Mouse (Mus musculus): ENCODE data around the gene Wnt2b. TPM values are rescaled to one million over a fixed set of nuclear protein-coding genes. Genes with fewer than 3 reads are reported as not detected.

Wnt2b gene
- polyA plus RNA-seq, 1 experiment from 2014 or later, result 0.80 TPM

DNA sequence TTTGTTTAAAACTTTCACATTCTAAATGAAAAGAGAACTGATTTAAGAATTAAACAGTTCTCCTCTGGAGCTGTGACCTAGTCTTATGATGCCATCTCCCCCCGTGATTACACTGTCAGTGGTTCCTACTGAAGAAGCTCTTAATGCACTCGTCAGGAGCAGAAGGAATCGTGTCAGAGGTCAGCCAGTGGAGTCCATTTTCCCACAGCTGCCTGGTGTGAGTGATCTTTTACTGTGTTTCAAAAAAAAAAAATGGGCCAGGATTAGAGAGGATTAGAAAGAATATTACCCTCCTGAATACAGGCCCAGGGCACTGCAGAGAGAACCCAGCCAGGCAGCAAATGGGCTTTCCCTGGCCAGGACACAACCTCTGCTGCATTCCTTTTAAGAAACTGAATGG lies 46.7 kb downstream of the Wnt2b start:
- Histone ChIP-seq H3K9me3 (ENCODE audit: low read length) (no peaks in the 10 kb centered on the region), H3K27me3 (ENCODE audit: insufficient read depth, low read length) (no peaks in the 10 kb centered on the region), H3K27ac (ENCODE audit: low read length) (no peak overlapping the region), H3K9ac (replicated peaks; ENCODE audit: low read length) (no peak overlapping the region), H3K4me1 (ENCODE audit: insufficient read depth, low read length) (no peaks in the 10 kb centered on the region), H3K4me2 (replicated peaks; ENCODE audit: low read depth, low read length) (no peak overlapping the region), H3K36me3 (ENCODE audit: insufficient read depth, low read length) (peaks cover 10% of the 10 kb centered on the region), H3K4me3 (ENCODE audit: low read length) (no peak overlapping the region)
- no peak for ATAC-seq (ENCODE audit: low FRiP score, low TSS enrichment)
- WGBS, result 54% methylated on average over 3 of the region's 3 CpGs

DNA sequence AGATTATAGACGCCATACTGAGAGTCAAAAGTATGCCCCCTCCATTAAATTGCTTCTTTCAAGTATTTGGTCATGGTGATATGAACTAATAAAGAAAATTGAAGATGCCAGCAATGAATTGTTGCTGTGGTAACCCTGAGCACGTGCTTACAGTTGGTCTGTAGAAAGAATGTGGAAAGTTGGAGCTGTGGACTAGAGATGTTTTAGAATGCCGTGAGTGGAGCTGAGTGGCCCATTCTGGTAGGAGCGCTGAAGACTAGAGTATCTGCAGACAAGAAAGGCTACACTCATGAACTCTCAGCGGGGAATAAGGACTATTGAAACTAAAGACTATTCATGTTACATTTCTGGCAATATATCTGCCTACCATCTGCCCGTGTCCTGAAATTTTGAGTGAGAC lies 52.5 kb downstream of the Wnt2b start:
- Histone ChIP-seq H3K27me3 (ENCODE audit: insufficient read depth, low read length) (no peaks in the 10 kb centered on the region), H3K4me2 (replicated peaks; ENCODE audit: low read depth, low read length) (no peak overlapping the region), H3K4me3 (ENCODE audit: low read length) (no peak overlapping the region), H3K4me1 (ENCODE audit: insufficient read depth, low read length) (peaks cover 4% of the 10 kb centered on the region; the same call in 1 of the 2 replicates), H3K9ac (replicated peaks; ENCODE audit: low read length) (no peak overlapping the region), H3K36me3 (ENCODE audit: insufficient read depth, low read length) (peaks cover 10% of the 10 kb centered on the region), H3K9me3 (ENCODE audit: low read length) (no peaks in the 10 kb centered on the region), H3K27ac (ENCODE audit: low read length) (no peak overlapping the region)
- ATAC-seq (ENCODE audit: low FRiP score, low TSS enrichment), result no peak
- WGBS, result 95% methylated on average over 6 of the region's 6 CpGs

DNA sequence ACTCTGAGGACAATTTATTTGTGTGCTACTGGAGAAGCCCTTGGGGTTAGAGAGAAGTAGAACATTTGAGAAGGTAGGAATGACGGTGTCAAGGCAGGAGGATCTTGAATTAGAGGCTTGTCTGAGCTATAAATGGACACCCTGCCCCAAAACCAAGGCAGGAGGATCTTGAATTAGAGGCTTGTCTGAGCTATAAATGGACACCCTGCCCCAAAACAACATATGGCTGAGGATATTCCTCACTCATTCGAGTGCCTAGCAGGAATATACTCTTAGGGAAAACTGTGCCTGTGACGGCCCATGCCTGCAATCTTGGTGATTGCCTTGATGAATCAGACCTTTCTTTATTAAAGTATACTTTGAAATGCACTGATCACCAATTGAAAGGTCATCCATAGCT lies 55.7 kb downstream of the Wnt2b start:
- H3K27me3 ChIP-seq (ENCODE audit: insufficient read depth, low read length), result no peaks in the 10 kb centered on the region
- peaks cover 4% of the 10 kb centered on the region; the same call in 1 of the 2 replicates for H3K4me1 ChIP-seq (ENCODE audit: insufficient read depth, low read length)
- no peak for ATAC-seq (ENCODE audit: low FRiP score, low TSS enrichment)
- H3K27ac ChIP-seq (ENCODE audit: low read length), result no peak overlapping the region
- no peak overlapping the region for H3K4me2 ChIP-seq (replicated peaks; ENCODE audit: low read depth, low read length)
- no peak overlapping the region for H3K4me3 ChIP-seq (ENCODE audit: low read length)
- no peaks in the 10 kb centered on the region for H3K9me3 ChIP-seq (ENCODE audit: low read length)
- peaks cover 10% of the 10 kb centered on the region for H3K36me3 ChIP-seq (ENCODE audit: insufficient read depth, low read length)
- H3K9ac ChIP-seq (replicated peaks; ENCODE audit: low read length), result no peak overlapping the region
- 69% methylated on average over 3 of the region's 3 CpGs for WGBS

DNA sequence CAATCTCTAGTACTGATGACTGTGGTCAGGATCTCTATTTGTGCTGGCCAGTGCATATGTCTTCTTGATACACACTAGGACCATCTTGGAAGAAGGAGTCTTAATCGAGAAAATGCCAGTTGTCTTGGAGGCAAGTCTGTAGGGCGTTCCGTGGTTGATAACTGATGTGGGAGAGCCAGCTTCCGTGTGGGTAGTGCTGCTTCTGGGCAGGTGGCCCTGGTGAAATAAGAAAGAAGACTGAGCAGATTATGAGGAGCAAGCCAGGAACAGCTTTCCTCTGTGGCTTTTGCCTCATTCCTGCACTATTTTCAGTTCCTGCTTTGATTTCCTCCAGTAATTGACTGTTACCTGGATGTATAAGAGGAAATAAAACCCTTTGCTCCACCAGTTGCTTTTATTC lies 56.3 kb downstream of the Wnt2b start:
- 82% methylated on average over 4 of the region's 4 CpGs for WGBS
- Histone ChIP-seq H3K4me3 (ENCODE audit: low read length) (no peak overlapping the region), H3K27me3 (ENCODE audit: insufficient read depth, low read length) (no peaks in the 10 kb centered on the region), H3K9me3 (ENCODE audit: low read length) (no peaks in the 10 kb centered on the region), H3K4me2 (replicated peaks; ENCODE audit: low read depth, low read length) (no peak overlapping the region), H3K4me1 (ENCODE audit: insufficient read depth, low read length) (peaks cover 4% of the 10 kb centered on the region; the same call in 1 of the 2 replicates), H3K27ac (ENCODE audit: low read length) (no peak overlapping the region), H3K36me3 (ENCODE audit: insufficient read depth, low read length) (peaks cover 10% of the 10 kb centered on the region), H3K9ac (replicated peaks; ENCODE audit: low read length) (no peak overlapping the region)
- ATAC-seq (ENCODE audit: low FRiP score, low TSS enrichment), result no peak

DNA sequence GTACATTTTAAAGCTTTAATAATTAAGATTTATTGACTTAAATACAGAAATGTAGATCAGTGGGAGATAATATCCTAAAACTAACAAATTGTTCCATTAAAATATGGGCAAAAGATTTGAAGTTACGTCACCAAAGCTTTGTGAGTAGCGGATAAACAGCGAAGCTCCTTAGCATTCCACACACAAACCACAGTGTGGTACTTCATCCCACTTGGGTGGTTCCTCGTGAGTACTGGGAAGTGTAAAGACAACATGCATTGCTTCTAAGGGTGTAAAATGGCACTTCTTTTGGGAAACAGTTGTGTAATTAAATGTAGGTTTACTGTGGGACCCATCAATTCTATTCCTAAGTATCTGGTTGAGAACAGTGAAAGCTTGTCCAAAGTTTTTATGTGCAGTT lies 60.6 kb downstream of the Wnt2b start:
- H3K27me3 ChIP-seq (ENCODE audit: insufficient read depth, low read length), result no peaks in the 10 kb centered on the region
- no peaks in the 10 kb centered on the region for H3K4me1 ChIP-seq (ENCODE audit: insufficient read depth, low read length)
- peaks cover 22% of the 10 kb centered on the region for H3K36me3 ChIP-seq (ENCODE audit: insufficient read depth, low read length)
- H3K4me2 ChIP-seq (replicated peaks; ENCODE audit: low read depth, low read length), result no peak overlapping the region
- WGBS, result 90% methylated on average over 4 of the region's 4 CpGs
- no peaks in the 10 kb centered on the region for H3K9me3 ChIP-seq (ENCODE audit: low read length)
- no peak overlapping the region for H3K4me3 ChIP-seq (ENCODE audit: low read length)
- no peak overlapping the region for H3K27ac ChIP-seq (ENCODE audit: low read length)
- no peak overlapping the region for H3K9ac ChIP-seq (replicated peaks; ENCODE audit: low read length)
- ATAC-seq (ENCODE audit: low FRiP score, low TSS enrichment), result no peak

DNA sequence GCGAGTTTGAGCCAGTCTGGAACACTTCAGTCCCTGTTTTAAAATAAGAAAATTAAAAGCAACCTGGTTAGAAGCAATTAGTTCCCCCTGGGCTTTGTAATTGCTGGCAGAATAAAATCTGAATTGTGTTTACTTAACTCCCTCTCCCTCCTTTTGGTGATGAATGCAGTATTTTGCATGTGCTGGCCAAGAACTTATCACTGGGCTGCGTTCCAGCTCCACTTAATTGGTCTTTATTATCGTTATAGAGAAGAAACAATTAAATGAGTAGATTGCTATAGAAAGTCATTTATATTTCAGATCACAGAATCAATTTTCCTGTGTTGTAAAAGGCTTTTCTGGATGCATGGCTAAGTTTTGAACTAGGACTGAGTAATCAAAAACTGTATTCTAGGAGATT lies 65.6 kb downstream of the Wnt2b start:
- Histone ChIP-seq H3K4me1 (ENCODE audit: insufficient read depth, low read length) (no peaks in the 10 kb centered on the region), H3K4me3 (ENCODE audit: low read length) (no peak overlapping the region), H3K27ac (ENCODE audit: low read length) (no peak overlapping the region), H3K4me2 (replicated peaks; ENCODE audit: low read depth, low read length) (no peak overlapping the region), H3K9me3 (ENCODE audit: low read length) (no peaks in the 10 kb centered on the region), H3K9ac (replicated peaks; ENCODE audit: low read length) (no peak overlapping the region), H3K27me3 (ENCODE audit: insufficient read depth, low read length) (no peaks in the 10 kb centered on the region), H3K36me3 (ENCODE audit: insufficient read depth, low read length) (peaks cover 34% of the 10 kb centered on the region)
- 71% methylated on average over 3 of the region's 3 CpGs for WGBS
- no peak for ATAC-seq (ENCODE audit: low FRiP score, low TSS enrichment)

Other genes starting within 250 kb of the Wnt2b start
- gene Ppm1j, start 180.9 kb downstream of the Wnt2b start, polyA plus RNA-seq (2015; fragmentation: Nextera tagmentation; extraction: Ambion mirVana), result 7.0 and 8.9 TPM in 2 replicates
- 0.18 and 0.20 TPM in 2 replicates for gene Fam19a3, start 180.1 kb downstream of the Wnt2b start, polyA plus RNA-seq (2015; fragmentation: Nextera tagmentation; extraction: Ambion mirVana)
- 136 and 146 TPM in 2 replicates for gene Rhoc, start 173.5 kb downstream of the Wnt2b start, polyA plus RNA-seq (2015; fragmentation: Nextera tagmentation; extraction: Ambion mirVana)
- 60.4 and 61.5 TPM in 2 replicates for gene Mov10, start 143.4 kb downstream of the Wnt2b start, polyA plus RNA-seq (2015; fragmentation: Nextera tagmentation; extraction: Ambion mirVana)
- 36.0 and 39.9 TPM in 2 replicates for gene St7l, start 97.9 kb downstream of the Wnt2b start, polyA plus RNA-seq (2015; fragmentation: Nextera tagmentation; extraction: Ambion mirVana)
- 194 and 209 TPM in 2 replicates for gene Capza1, start 97.4 kb downstream of the Wnt2b start, polyA plus RNA-seq (2015; fragmentation: Nextera tagmentation; extraction: Ambion mirVana)
- gene Cttnbp2nl, start 91.2 kb upstream of the Wnt2b start, polyA plus RNA-seq (2015; fragmentation: Nextera tagmentation; extraction: Ambion mirVana), result 28.6 and 29.3 TPM in 2 replicates
- not detected in 2 replicates for gene 4930564D02Rik, start 104.9 kb upstream of the Wnt2b start, polyA plus RNA-seq (2015; fragmentation: Nextera tagmentation; extraction: Ambion mirVana)

Data from kidney, embryonic 16.5 days (tissue).